Mouse (Mus musculus) bone marrow, adult 2 months (tissue): ENCODE measurements around the gene Htatsf1. TPM values are rescaled to one million over a fixed set of nuclear protein-coding genes. Genes with fewer than 3 reads are reported as not detected.

ENCODE experiments used
- H3K27ac ChIP-seq: fragments of 200-500 bp; 2 replicates; pipeline ENCODE4 v1.5.1; 2012; ENCODE audit warnings: low read depth, mild to moderate bottlenecking, control low read depth, inconsistent platforms, low read length; ENCODE audit not compliant: control insufficient read depth, poor library complexity, insufficient read depth
- H3K4me1 ChIP-seq: fragments of 200-500 bp; 2 replicates; pipeline ENCODE4 v1.6.1; 2011; ENCODE audit warnings: low read length; ENCODE audit not compliant: control insufficient read depth, insufficient read depth
- H3K4me3 ChIP-seq: fragments of 200-500 bp; replicated peaks from 2 replicates; pipeline ENCODE3; 2011; ENCODE audit warnings: mild to moderate bottlenecking, low read depth, low read length, control low read depth; ENCODE audit not compliant: control insufficient read depth
- CTCF ChIP-seq: fragments of 200-500 bp; IDR thresholded peaks from 2 replicates; pipeline ENCODE4 v1.5.1; 2011; ENCODE audit warnings: low read length, control low read depth; ENCODE audit not compliant: control insufficient read depth, insufficient read depth
- POLR2A ChIP-seq: fragments of 200-500 bp; IDR thresholded peaks from 2 replicates; pipeline ENCODE4 v1.6.1; 2011; ENCODE audit warnings: low read depth, mild to moderate bottlenecking, control low read depth, low read length, borderline replicate concordance; ENCODE audit not compliant: control insufficient read depth
- WGBS: fragments of 180-500 bp; shearing (Covaris S2); methylation state at CpG from one replicate; pipeline ENCODE4 v1.1.7; 2018; 5-methylcytosine and 5-hydroxymethylcytosine counted together
- polyA plus RNA-seq: library from polyadenylated mRNA; stranded (reverse); fragments of >200 nt; gene quantifications from 2 replicates; pipeline ENCODE4 v1.2.4, GENCODE M21; 2011; ENCODE audit warnings: low replicate concordance; ENCODE audit not compliant: missing spikeins, insufficient read depth, insufficient read length

The Htatsf1 gene
- polyA plus RNA-seq, 1 experiment: 34.6 TPM

DNA sequence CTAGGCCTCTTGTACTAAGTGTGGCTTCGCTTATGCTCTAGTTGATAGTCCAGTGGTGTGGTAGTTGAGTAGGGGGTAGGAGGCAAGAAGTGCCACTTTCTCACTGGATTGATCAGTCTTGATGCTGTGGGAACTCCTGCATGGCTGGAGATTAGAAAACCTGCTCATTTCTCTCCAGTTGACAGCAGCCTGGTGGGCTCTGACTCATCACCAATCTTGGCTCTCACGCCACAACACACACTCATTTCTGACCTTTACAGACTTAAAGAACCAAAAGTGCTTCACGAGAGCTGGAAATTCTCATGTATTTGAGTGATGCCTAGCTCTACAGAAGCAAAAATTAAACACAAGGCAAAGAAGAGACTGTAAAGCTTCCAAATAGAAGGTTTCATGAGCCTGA, 53.6 kb downstream of the Htatsf1 start:
- TF ChIP-seq CTCF (no peak), POLR2A (no peak)
- no peak overlapping the region for H3K4me3 ChIP-seq
- WGBS: 80% methylated on average over 3 of the region's 3 CpGs
- no peaks in the 10 kb centered on the region for H3K4me1 ChIP-seq
- no peak overlapping the region for H3K27ac ChIP-seq

Other genes with a start within 250 kb of the Htatsf1 start
- 1.9 and 2.2 TPM in 2 replicates for gene Map7d3, start 231.3 kb upstream of the Htatsf1 start, polyA plus RNA-seq
- not detected in 2 replicates for gene Adgrg4, start 183.4 kb upstream of the Htatsf1 start, polyA plus RNA-seq
- not detected in 2 replicates for gene Brs3, start 10.5 kb upstream of the Htatsf1 start, polyA plus RNA-seq
- gene Vgll1, start 34.5 kb downstream of the Htatsf1 start, polyA plus RNA-seq: not detected in 2 replicates
- gene Cd40lg, start 158.6 kb downstream of the Htatsf1 start, polyA plus RNA-seq: not detected in 2 replicates